In the genomic region with DNA sequence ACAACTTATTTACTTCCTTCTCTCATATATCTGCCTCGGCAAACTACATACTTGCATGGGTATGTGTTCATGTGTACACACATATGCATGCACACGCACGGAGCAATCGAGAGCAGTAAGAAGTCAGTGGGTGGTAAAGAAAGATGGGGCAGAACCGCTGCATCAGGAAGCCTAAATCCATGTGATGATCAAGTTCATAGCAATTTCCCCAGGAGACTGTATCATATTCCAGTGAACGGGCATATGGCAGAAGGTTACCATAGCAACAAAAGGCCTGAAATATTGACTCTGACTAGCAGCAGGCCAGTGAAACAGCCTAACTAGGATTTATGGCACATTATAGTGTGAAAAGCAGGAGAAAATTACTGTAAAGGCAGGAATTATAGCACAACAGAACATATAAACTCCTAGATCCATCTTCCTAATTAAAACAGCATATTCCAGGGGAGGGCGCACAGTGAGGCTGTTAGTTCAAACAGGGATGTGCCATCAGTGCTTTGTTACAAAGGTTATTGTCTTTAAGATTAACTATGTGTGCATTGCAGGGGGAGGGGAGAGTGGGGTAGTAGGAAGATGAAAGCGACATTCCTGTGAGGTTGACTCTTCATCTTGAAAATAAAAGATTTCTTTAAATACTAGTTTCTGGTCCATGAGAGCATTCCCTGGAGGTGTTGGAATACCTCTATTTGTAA, we compare ENCODE assay signal across 17 mouse cellular contexts.
DNase-seq lines count a peak whose midpoint lies in the region; ATAC-seq and TF ChIP-seq lines count a peak whose summit lies in the region.
"Had no signal": no experiment of that assay in that cellular context is flagged by ENCODE, and none has a peak within 500 bp of the region (broad histone marks: within the 10 kb centered on the region; RNA-seq: fewer than 3 reads in every experiment).

No protein-coding gene starts in this region.

- DNase-seq in forebrain, embryonic 10.5 days (ENCODE audit: extremely low spot score, low spot score): no peak
- peak; percentile 7 for DNase-seq in forebrain, postnatal 0 days
- no peak for DNase-seq in kidney, adult 8-10 months
- no peak for DNase-seq in urinary bladder, postnatal 14 days (ENCODE audit: low spot score)
- DNase-seq in ovary, postnatal 10 days (ENCODE audit: low spot score): no peak
- DNase-seq: adrenal gland, postnatal 10 days; heart, adult 18-20 months; heart, postnatal 14 days; kidney, adult 18-20 months; liver, embryonic 13.5 days; right cerebral cortex, adult 18-20 months; thymus, adult 2 months had no signal

- H3K9me3 ChIP-seq in forebrain, embryonic 13.5 days (replicated peaks): no peaks in the 10 kb centered on the region
- H3K9me3 ChIP-seq in forebrain, embryonic 10.5 days: no peaks in the 10 kb centered on the region
- no peaks in the 10 kb centered on the region for H3K9me3 ChIP-seq in forebrain, postnatal 0 days (ENCODE audit: low read length)
- no peaks in the 10 kb centered on the region for H3K9me3 ChIP-seq in midbrain, embryonic 12.5 days
- no peaks in the 10 kb centered on the region for H3K9me3 ChIP-seq in neural tube, embryonic 15.5 days (replicated peaks)
- H3K9me3 ChIP-seq: embryonic facial prominence, embryonic 13.5 days; liver, embryonic 13.5 days had no signal

- H3K36me3 ChIP-seq in forebrain, embryonic 13.5 days (ENCODE audit: poor library complexity, severe bottlenecking): no peaks in the 10 kb centered on the region
- H3K36me3 ChIP-seq in forebrain, embryonic 10.5 days (replicated peaks): no peaks in the 10 kb centered on the region
- H3K36me3 ChIP-seq in forebrain, postnatal 0 days (ENCODE audit: insufficient read depth): no peaks in the 10 kb centered on the region
- no peaks in the 10 kb centered on the region for H3K36me3 ChIP-seq in midbrain, embryonic 12.5 days
- H3K36me3 ChIP-seq in neural tube, embryonic 15.5 days: no peaks in the 10 kb centered on the region
- H3K36me3 ChIP-seq: embryonic facial prominence, embryonic 13.5 days; liver, embryonic 13.5 days had no signal

- H3K27ac ChIP-seq in forebrain, embryonic 13.5 days: no peak overlapping the region
- H3K27ac ChIP-seq in forebrain, embryonic 10.5 days: no peak overlapping the region
- H3K27ac ChIP-seq in forebrain, postnatal 0 days (ENCODE audit: low read depth, low read length): no peak overlapping the region
- H3K27ac ChIP-seq in midbrain, embryonic 12.5 days (replicated peaks): peak overlapping the region; percentile 68
- H3K27ac ChIP-seq in neural tube, embryonic 15.5 days (replicated peaks): peak overlapping the region; percentile 51
- H3K27ac ChIP-seq: embryonic facial prominence, embryonic 13.5 days; liver, embryonic 13.5 days had no signal

- no peak overlapping the region for H3K4me2 ChIP-seq in forebrain, embryonic 13.5 days
- H3K4me2 ChIP-seq in forebrain, postnatal 0 days (ENCODE audit: low read depth): no peak overlapping the region
- no peak overlapping the region for H3K4me2 ChIP-seq in midbrain, embryonic 12.5 days (replicated peaks)
- no peak overlapping the region for H3K4me2 ChIP-seq in neural tube, embryonic 15.5 days
- H3K4me2 ChIP-seq: embryonic facial prominence, embryonic 13.5 days; liver, embryonic 13.5 days had no signal

- no peaks in the 10 kb centered on the region for H3K4me1 ChIP-seq in forebrain, embryonic 13.5 days
- no peaks in the 10 kb centered on the region for H3K4me1 ChIP-seq in forebrain, embryonic 10.5 days
- no peaks in the 10 kb centered on the region for H3K4me1 ChIP-seq in forebrain, postnatal 0 days (ENCODE audit: insufficient read depth)
- 0 out of 2 replicates have a peak, but pooled peaks cover 5% of the 10 kb centered on the region for H3K4me1 ChIP-seq in midbrain, embryonic 12.5 days
- 0 out of 2 replicates have a peak, but pooled peaks cover 6% of the 10 kb centered on the region for H3K4me1 ChIP-seq in neural tube, embryonic 15.5 days
- H3K4me1 ChIP-seq: liver, embryonic 13.5 days had no signal

- 78% methylated on average over 8 of the region's 8 CpGs for whole genome bisulfite sequencing in forebrain, embryonic 13.5 days
- WGBS in forebrain, embryonic 10.5 days: 89% methylated on average over 8 of the region's 8 CpGs
- WGBS in forebrain, postnatal 0 days: 75% methylated on average over 8 of the region's 8 CpGs
- 64% methylated on average over 8 of the region's 8 CpGs for WGBS in midbrain, embryonic 12.5 days
- 39% methylated on average over 8 of the region's 8 CpGs for WGBS in neural tube, embryonic 15.5 days

- TF ChIP-seq CTCF in forebrain, postnatal 0 days (IDR thresholded peaks at IDR 0.05; ENCODE audit: low read depth): no peak

- peak; percentile 41; the same call in 1 of the 2 replicates for ATAC-seq in forebrain, embryonic 13.5 days
- peak; percentile 34; the same call in 1 of the 2 replicates for ATAC-seq in forebrain, postnatal 0 days
- ATAC-seq in midbrain, embryonic 12.5 days (ENCODE audit: low FRiP score, low read depth): peak; percentile 63; the same call in 1 of the 2 replicates
- ATAC-seq in neural tube, embryonic 15.5 days (ENCODE audit: low FRiP score): peak; percentile 72

- no peak overlapping the region for H3K4me3 ChIP-seq in forebrain, embryonic 13.5 days
- no peak overlapping the region for H3K4me3 ChIP-seq in forebrain, embryonic 10.5 days
- no peak overlapping the region for H3K4me3 ChIP-seq in forebrain, postnatal 0 days (ENCODE audit: low read depth, low read length)
- H3K4me3 ChIP-seq in midbrain, embryonic 12.5 days: no peak overlapping the region
- H3K4me3 ChIP-seq in neural tube, embryonic 15.5 days (replicated peaks): no peak overlapping the region
- H3K4me3 ChIP-seq: embryonic facial prominence, embryonic 13.5 days; liver, embryonic 13.5 days; myocyte had no signal

- no peak overlapping the region for H3K9ac ChIP-seq in forebrain, embryonic 13.5 days
- no peak overlapping the region for H3K9ac ChIP-seq in forebrain, postnatal 0 days
- no peak overlapping the region for H3K9ac ChIP-seq in midbrain, embryonic 12.5 days (replicated peaks)
- H3K9ac ChIP-seq in neural tube, embryonic 15.5 days (replicated peaks): no peak overlapping the region
- H3K9ac ChIP-seq: embryonic facial prominence, embryonic 13.5 days; liver, embryonic 13.5 days had no signal

- H3K27me3 ChIP-seq in forebrain, embryonic 13.5 days: no peaks in the 10 kb centered on the region
- H3K27me3 ChIP-seq in forebrain, embryonic 10.5 days (ENCODE audit: poor library complexity, severe bottlenecking): no peaks in the 10 kb centered on the region
- H3K27me3 ChIP-seq in forebrain, postnatal 0 days (ENCODE audit: insufficient read depth, low read length): no peaks in the 10 kb centered on the region
- H3K27me3 ChIP-seq in midbrain, embryonic 12.5 days: no peaks in the 10 kb centered on the region
- no peaks in the 10 kb centered on the region for H3K27me3 ChIP-seq in neural tube, embryonic 15.5 days (replicated peaks)
- H3K27me3 ChIP-seq: embryonic facial prominence, embryonic 13.5 days; liver, embryonic 13.5 days had no signal

Comparison
In these comparisons a context has a peak if more than half of its experiments do, and no peak if none do; other contexts are left out.
1. H3K27ac ChIP-seq: peak in midbrain, embryonic 12.5 days (single experiment) and neural tube, embryonic 15.5 days (single experiment); none in forebrain, embryonic 13.5 days (single experiment), forebrain, embryonic 10.5 days (single experiment) and forebrain, postnatal 0 days (single experiment).
2. Peak in every context shown above with its lines, with median percentiles within 50 percentile points of each other: ATAC-seq.